Mouse (Mus musculus): ENCODE measurements at regions not wholly inside any gene's neighbourhood (a gene's known extent, or its start where the extent isn't known, plus 50 kb on each side); places are given as distances from the start of the nearest gene placed in this dataset.
"Not testable (repeated sequence)": the region's sequence is repeated elsewhere in the genome, so short reads cannot be mapped to it uniquely, and the experiment has no call there.

DNA sequence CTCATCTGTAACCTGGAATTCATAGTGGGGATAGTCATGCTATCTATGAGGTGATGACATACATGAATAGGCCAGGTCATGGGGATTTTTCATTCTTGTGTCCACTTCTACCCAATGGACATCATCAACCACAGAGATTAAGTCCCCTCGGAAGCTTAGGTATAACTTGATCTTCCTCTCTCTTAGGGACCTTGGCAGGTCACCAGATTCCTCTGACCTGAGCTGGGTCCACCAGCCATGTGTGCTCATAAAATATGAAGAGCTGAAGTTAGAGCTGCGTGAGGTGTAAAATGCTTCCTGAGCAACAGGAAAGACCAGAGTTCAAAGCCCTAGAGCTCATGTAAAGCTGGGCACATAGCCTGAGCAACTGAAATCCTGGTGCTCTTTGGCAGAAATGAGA is 105.3 kb downstream of the Ero1lb start:
- not testable (repeated sequence) for TF ChIP-seq CTCF (IDR thresholded peaks at IDR 0.05); EP300 (IDR thresholded peaks at IDR 0.05; ENCODE audit: insufficient read depth, low read depth, low read length); POLR2A (IDR thresholded peaks at IDR 0.05; ENCODE audit: insufficient read depth, low read depth, low read length)
